Mouse (Mus musculus) forebrain, embryonic 12.5 days (tissue): ENCODE results near the gene Gm10645. TPM values are rescaled to one million over a fixed set of nuclear protein-coding genes. Genes with fewer than 3 reads are reported as not detected.

Source experiments
- ATAC-seq: fragments of 200-750 bp; cut with Nextera tagmentation; 2 replicates; pipeline ENCODE4 v1.8.0; 2017; ENCODE audit warnings: moderate TSS enrichment; ENCODE audit not compliant: low FRiP score
- H3K27ac ChIP-seq: fragments of 300-500 bp; sonication (generic); 2 replicates; pipeline ENCODE4 v1.5.1; 2016; ENCODE audit warnings: mild to moderate bottlenecking
- H3K27me3 ChIP-seq: fragments of 300-500 bp; sonication (generic); 2 replicates; pipeline ENCODE4 v1.6.1; 2016; ENCODE audit warnings: mild to moderate bottlenecking
- H3K36me3 ChIP-seq: fragments of 300-500 bp; sonication (generic); replicated peaks from 2 replicates; pipeline ENCODE4 v1.6.1; 2016; ENCODE audit warnings: mild to moderate bottlenecking
- H3K4me1 ChIP-seq: fragments of 300-500 bp; sonication (generic); 2 replicates; pipeline ENCODE4 v1.6.1; 2016
- H3K4me2 ChIP-seq: fragments of 300-500 bp; sonication (generic); 2 replicates; pipeline ENCODE4 v1.6.1; 2016; ENCODE audit warnings: mild to moderate bottlenecking, moderate library complexity
- H3K4me3 ChIP-seq: fragments of 300-500 bp; sonication (generic); replicated peaks from 2 replicates; pipeline ENCODE4 v1.5.1; 2016; ENCODE audit warnings: mild to moderate bottlenecking
- H3K9ac ChIP-seq: fragments of 300-500 bp; sonication (generic); 2 replicates; pipeline ENCODE4 v1.6.1; 2016; ENCODE audit warnings: mild to moderate bottlenecking
- H3K9me3 ChIP-seq: fragments of 300-500 bp; sonication (generic); 2 replicates; pipeline ENCODE4 v1.6.1; 2016
- WGBS: fragments of 180-500 bp; shearing (Covaris S2); methylation state at CpG from one replicate; pipeline ENCODE4 v1.1.7; 2016; 5-methylcytosine and 5-hydroxymethylcytosine counted together
- polyA plus RNA-seq: library from polyadenylated mRNA; unstranded; fragments of >200 nt; fragmentation: Nextera tagmentation; extraction: Ambion mirVana; gene quantifications from 2 replicates; pipeline ENCODE4 v1.2.1, GENCODE M21; 2016

Gene Gm10645
- polyA plus RNA-seq, 1 experiment from 2014 or later = 6.2 TPM

DNA sequence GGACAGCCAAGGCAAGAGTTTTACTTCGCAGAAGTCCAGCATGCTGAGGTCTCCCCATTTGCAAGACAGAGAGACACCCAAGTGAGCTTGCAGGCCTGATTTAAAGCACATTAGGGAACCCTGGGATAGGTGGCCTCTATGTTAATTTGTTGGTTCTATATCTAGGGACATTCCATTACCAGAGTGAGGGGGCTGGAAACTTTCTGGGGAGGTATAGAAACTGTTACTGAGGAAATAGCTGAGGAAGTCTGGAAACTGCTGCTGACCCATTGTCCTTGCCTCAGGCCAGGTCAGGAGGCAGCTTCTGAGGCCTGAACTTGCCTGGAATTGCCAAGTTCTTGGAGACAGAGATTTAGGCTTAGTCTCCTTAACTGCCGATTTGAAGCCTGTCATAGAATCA lies 5.4 kb downstream of the Gm10645 start:
- Histone ChIP-seq H3K27me3 (0 out of 2 replicates have a peak, but pooled peaks cover 3% of the 10 kb centered on the region), H3K4me1 (no peaks in the 10 kb centered on the region; the same call in 1 of the 2 replicates), H3K9ac (no peak overlapping the region), H3K4me3 (no peak overlapping the region), H3K4me2 (no peak overlapping the region), H3K27ac (no peak overlapping the region), H3K36me3 (no peaks in the 10 kb centered on the region), H3K9me3 (no peaks in the 10 kb centered on the region)
- no peak for ATAC-seq
- 77% methylated on average over 2 of the region's 2 CpGs for WGBS

GRCm38 (mm10) chr8:83159615-83160014 lies 6.4 kb downstream of the Gm10645 start:
- no peaks in the 10 kb centered on the region for H3K9me3 ChIP-seq
- no peaks in the 10 kb centered on the region for H3K36me3 ChIP-seq
- no peak overlapping the region for H3K4me2 ChIP-seq
- H3K9ac ChIP-seq = no peak overlapping the region
- no peaks in the 10 kb centered on the region for H3K4me1 ChIP-seq
- no peak overlapping the region for H3K4me3 ChIP-seq
- H3K27me3 ChIP-seq = 0 out of 2 replicates have a peak, but pooled peaks cover 3% of the 10 kb centered on the region
- no peak for ATAC-seq
- 49% methylated on average over 1 of the region's 1 CpGs for WGBS
- no peak overlapping the region for H3K27ac ChIP-seq

GRCm38 (mm10) chr8:83158971-83159370 lies 7.0 kb downstream of the Gm10645 start:
- Histone ChIP-seq H3K27me3 (0 out of 2 replicates have a peak, but pooled peaks cover 1% of the 10 kb centered on the region), H3K4me2 (no peak overlapping the region), H3K27ac (no peak overlapping the region), H3K4me3 (no peak overlapping the region), H3K9ac (no peak overlapping the region), H3K9me3 (no peaks in the 10 kb centered on the region), H3K4me1 (no peaks in the 10 kb centered on the region), H3K36me3 (no peaks in the 10 kb centered on the region)
- 79% methylated on average over 3 of the region's 3 CpGs for WGBS
- ATAC-seq = no peak

DNA sequence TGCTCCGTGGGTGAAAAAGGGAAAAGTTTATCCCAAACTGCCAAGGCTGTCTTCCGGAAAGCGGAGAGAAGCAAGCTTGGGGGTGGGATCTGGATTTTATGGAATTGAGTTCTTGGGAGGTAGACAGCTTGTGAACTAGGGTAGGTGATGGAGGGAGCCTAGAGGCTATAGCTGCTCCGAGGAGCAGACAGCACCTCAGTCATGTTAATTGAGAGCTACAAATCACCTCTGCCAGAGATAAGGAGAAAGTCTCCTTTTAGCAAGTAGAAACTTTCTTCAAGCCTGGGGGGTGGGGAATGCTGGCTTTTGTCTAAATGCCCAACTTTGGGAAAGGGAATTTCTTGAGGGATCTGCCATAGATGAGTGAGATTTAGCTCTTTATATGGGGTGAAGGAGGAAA lies 10.9 kb downstream of the Gm10645 start:
- no peak for ATAC-seq
- H3K9ac ChIP-seq = no peak overlapping the region
- H3K4me2 ChIP-seq = no peak overlapping the region
- no peaks in the 10 kb centered on the region for H3K27me3 ChIP-seq
- H3K4me3 ChIP-seq = no peak overlapping the region
- no peaks in the 10 kb centered on the region for H3K9me3 ChIP-seq
- H3K27ac ChIP-seq = no peak overlapping the region
- 47% methylated on average over 4 of the region's 4 CpGs for WGBS
- H3K4me1 ChIP-seq = no peaks in the 10 kb centered on the region
- H3K36me3 ChIP-seq = no peaks in the 10 kb centered on the region

- H3K4me2 ChIP-seq = no peak overlapping the region
- no peak overlapping the region for H3K9ac ChIP-seq
- H3K27me3 ChIP-seq = no peaks in the 10 kb centered on the region
- no peak overlapping the region for H3K27ac ChIP-seq
- H3K4me3 ChIP-seq = no peak overlapping the region
- H3K4me1 ChIP-seq = no peaks in the 10 kb centered on the region
- WGBS = 62% methylated on average over 4 of the region's 4 CpGs
- H3K36me3 ChIP-seq = no peaks in the 10 kb centered on the region
- no peak for ATAC-seq
- no peaks in the 10 kb centered on the region for H3K9me3 ChIP-seq
These were observed 13.5 kb downstream of the Gm10645 start for GRCm38 (mm10) chr8:83152470-83152869.

DNA sequence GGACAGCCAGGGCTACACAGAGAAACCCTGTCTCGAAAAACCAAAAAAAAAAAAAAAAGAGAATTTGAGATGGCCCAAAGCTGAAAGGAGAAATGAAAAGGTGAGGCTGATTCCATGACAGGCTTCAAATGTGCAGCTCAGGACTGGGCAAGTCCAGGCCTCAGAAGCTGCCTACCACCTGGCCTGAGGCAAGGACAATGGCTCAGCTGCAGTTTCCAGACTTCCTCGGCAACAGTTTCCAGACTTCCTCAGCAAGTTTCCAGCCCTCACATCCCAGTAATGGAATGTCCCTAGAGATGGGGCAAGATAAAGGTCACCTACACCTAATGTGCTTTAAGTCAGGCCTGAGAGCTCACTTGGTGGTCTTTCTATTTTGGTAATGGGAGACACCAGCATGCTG lies 13.9 kb downstream of the Gm10645 start:
- no peak overlapping the region for H3K4me2 ChIP-seq
- H3K9me3 ChIP-seq = no peaks in the 10 kb centered on the region
- no peaks in the 10 kb centered on the region for H3K36me3 ChIP-seq
- ATAC-seq = no peak
- no peaks in the 10 kb centered on the region for H3K27me3 ChIP-seq
- no peak overlapping the region for H3K4me3 ChIP-seq
- H3K9ac ChIP-seq = no peak overlapping the region
- no peaks in the 10 kb centered on the region for H3K4me1 ChIP-seq
- WGBS = 58% methylated on average over 1 of the region's 2 CpGs
- H3K27ac ChIP-seq = no peak overlapping the region

DNA sequence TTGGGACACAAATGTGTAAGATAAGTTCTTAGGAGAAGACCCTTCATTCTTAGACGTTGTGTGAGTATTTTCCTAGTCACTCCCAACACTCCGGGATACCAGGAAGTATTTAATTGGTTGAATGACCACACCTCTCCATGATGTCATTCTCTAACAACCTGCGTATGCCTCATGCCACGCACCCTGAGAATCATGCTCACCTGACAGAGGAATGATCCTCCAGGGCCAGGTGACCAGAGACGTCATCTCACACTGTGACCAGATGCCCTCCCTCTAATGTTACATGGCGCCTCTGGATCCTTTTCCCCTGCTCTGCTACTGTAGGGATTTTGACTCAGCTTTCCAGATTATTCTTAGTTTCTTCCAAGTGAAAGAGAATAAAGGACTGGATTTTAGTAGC lies 16.8 kb downstream of the Gm10645 start:
- Histone ChIP-seq H3K9me3 (no peaks in the 10 kb centered on the region), H3K36me3 (no peaks in the 10 kb centered on the region)

GRCm38 (mm10) chr8:83145421-83145820 lies 20.5 kb downstream of the Gm10645 start:
- ATAC-seq = no peak
- no peak overlapping the region for H3K4me2 ChIP-seq
- H3K4me1 ChIP-seq = no peaks in the 10 kb centered on the region
- no peaks in the 10 kb centered on the region for H3K36me3 ChIP-seq
- H3K9me3 ChIP-seq = no peaks in the 10 kb centered on the region
- no peak overlapping the region for H3K27ac ChIP-seq
- H3K4me3 ChIP-seq = no peak overlapping the region
- H3K27me3 ChIP-seq = no peaks in the 10 kb centered on the region
- 67% methylated on average over 3 of the region's 3 CpGs for WGBS
- no peak overlapping the region for H3K9ac ChIP-seq

More for the DNA sequence above, 16.8 kb downstream of the Gm10645 start:
- Histone ChIP-seq H3K9ac (no peak overlapping the region), H3K4me2 (no peak overlapping the region), H3K4me3 (no peak overlapping the region), H3K27ac (no peak overlapping the region), H3K27me3 (no peaks in the 10 kb centered on the region), H3K4me1 (no peaks in the 10 kb centered on the region)
- 89% methylated on average over 6 of the region's 6 CpGs for WGBS
- ATAC-seq = no peak

- WGBS = 90% methylated on average over 4 of the region's 4 CpGs
- ATAC-seq = no peak
- no peaks in the 10 kb centered on the region for H3K27me3 ChIP-seq
- no peaks in the 10 kb centered on the region for H3K4me1 ChIP-seq
- no peak overlapping the region for H3K27ac ChIP-seq
- no peak overlapping the region for H3K9ac ChIP-seq
- H3K9me3 ChIP-seq = no peaks in the 10 kb centered on the region
- H3K4me3 ChIP-seq = no peak overlapping the region
- H3K4me2 ChIP-seq = no peak overlapping the region
- H3K36me3 ChIP-seq = no peaks in the 10 kb centered on the region
These were observed 21.4 kb downstream of the Gm10645 start for GRCm38 (mm10) chr8:83144601-83145000.

DNA sequence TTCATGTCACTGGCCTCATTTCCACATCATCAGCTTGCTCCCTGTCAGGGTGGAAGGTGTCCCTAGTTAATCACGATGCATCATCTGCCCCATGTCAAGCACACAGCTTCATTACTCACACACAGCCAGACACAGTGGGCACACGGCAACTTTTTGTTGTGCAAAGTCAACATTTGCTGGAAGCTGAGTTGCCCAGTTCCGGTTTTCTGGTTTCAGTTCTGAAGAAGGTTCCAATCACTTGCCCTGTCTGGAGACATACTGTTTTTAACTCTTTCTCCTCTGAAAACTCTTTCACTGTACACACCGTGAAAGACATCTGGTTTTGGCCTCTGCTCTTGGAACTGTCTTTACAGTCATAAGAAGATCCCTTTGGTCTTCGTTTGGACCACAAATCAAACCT lies 24.6 kb downstream of the Gm10645 start:
- Histone ChIP-seq H3K4me3 (no peak overlapping the region), H3K9ac (no peak overlapping the region), H3K27ac (no peak overlapping the region), H3K4me1 (no peaks in the 10 kb centered on the region), H3K4me2 (no peak overlapping the region), H3K9me3 (no peaks in the 10 kb centered on the region), H3K36me3 (no peaks in the 10 kb centered on the region), H3K27me3 (no peaks in the 10 kb centered on the region)
- WGBS = 88% methylated on average over 5 of the region's 5 CpGs
- ATAC-seq = no peak

DNA sequence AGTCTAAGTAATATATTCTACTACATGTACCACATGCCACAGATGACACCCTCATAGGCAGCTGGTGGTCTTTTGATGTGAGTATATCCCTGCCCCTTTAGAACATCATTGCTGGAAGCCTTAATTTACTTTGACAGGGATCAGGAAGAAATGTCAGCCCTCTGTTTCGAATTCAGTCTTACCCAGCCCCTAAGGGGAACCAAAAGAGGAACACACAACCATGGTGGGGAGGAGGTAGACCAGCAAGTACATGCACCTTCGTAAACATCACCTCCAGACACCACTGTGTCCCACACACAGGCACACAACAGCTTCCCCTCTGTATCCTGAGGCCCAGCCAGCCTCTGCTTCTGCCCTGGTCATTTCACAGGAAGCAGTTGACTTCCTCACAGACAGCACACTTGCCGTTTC lies 25.3 kb downstream of the Gm10645 start:
- Histone ChIP-seq H3K9me3 (no peaks in the 10 kb centered on the region), H3K9ac (no peak overlapping the region), H3K4me1 (no peaks in the 10 kb centered on the region), H3K4me2 (no peak overlapping the region), H3K36me3 (no peaks in the 10 kb centered on the region), H3K4me3 (no peak overlapping the region), H3K27me3 (no peaks in the 10 kb centered on the region), H3K27ac (no peak overlapping the region)
- WGBS = 87% methylated on average over 3 of the region's 3 CpGs
- ATAC-seq = no peak

DNA sequence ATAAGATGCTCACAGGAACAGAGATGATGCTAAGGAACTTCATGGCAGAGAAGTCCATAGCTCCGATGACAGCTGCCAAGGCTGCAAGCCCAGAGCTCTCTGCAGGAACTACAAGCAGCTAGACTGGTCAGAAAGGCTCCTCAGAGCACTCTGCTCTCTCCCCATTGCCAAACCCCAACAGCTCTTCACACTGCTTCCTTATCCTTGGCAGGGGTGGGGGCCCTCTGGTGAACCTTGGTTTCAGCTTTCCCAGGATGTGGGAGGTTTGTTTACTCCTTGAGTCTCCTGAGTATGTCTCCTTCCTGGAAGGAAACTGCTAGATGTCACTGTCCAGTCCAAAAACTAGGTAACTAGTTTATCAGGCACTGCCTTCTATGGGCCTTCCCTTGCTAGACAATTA lies 25.9 kb downstream of the Gm10645 start:
- no peak overlapping the region for H3K4me2 ChIP-seq
- H3K4me3 ChIP-seq = no peak overlapping the region
- no peaks in the 10 kb centered on the region for H3K4me1 ChIP-seq
- no peaks in the 10 kb centered on the region for H3K36me3 ChIP-seq
- H3K27ac ChIP-seq = no peak overlapping the region
- WGBS = 85% methylated on average over 1 of the region's 1 CpGs
- H3K9ac ChIP-seq = no peak overlapping the region
- H3K27me3 ChIP-seq = no peaks in the 10 kb centered on the region
- no peaks in the 10 kb centered on the region for H3K9me3 ChIP-seq
- ATAC-seq = no peak

GRCm38 (mm10) chr8:83135086-83135485 lies 30.9 kb downstream of the Gm10645 start:
- 54% methylated on average over 2 of the region's 2 CpGs for WGBS
- Histone ChIP-seq H3K4me1 (no peaks in the 10 kb centered on the region), H3K4me2 (no peak overlapping the region), H3K9ac (no peak overlapping the region), H3K27ac (no peak overlapping the region), H3K36me3 (no peaks in the 10 kb centered on the region), H3K27me3 (no peaks in the 10 kb centered on the region), H3K9me3 (no peaks in the 10 kb centered on the region), H3K4me3 (no peak overlapping the region)
- ATAC-seq = no peak
